ENCODE assay signal across 35 mouse cellular contexts in the genomic region with DNA sequence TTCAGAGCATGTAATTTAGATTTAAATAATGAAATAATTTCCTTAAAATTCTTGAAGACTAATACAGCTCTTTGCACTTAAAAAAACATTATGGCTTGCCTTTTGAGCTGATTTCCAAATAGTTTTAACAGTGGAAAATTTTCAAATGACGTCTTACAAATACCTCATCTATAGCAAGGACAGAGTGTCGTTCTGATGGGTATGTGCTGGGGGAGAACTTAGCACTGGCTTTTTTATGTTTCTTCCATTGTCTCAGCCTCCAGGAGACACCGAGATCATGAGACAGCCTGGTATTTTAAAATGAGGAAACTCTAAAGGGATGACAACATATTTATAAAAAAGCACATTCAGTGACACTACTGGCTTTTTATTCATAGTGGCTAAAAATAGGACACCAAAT.
"Had no signal": no experiment of that assay in that cellular context is flagged by ENCODE, and none has a peak within 500 bp of the region (broad histone marks: within the 10 kb centered on the region; RNA-seq: fewer than 3 reads in every experiment).

No protein-coding gene starts in this region.

- ATAC-seq: hindbrain, embryonic 16.5 days; hindbrain, postnatal 0 days; inflammation-experienced regulatory T-cells, adult 6 months; intestine, embryonic 15.5 days; intestine, embryonic 16.5 days; intestine, postnatal 0 days had no signal

- H3K9ac ChIP-seq: heart, embryonic 12.5 days; heart, embryonic 13.5 days; heart, embryonic 15.5 days; hindbrain, embryonic 12.5 days; hindbrain, embryonic 13.5 days; hindbrain, embryonic 14.5 days; hindbrain, embryonic 15.5 days; intestine, embryonic 15.5 days; kidney, embryonic 15.5 days had no signal

- H3K4me3 ChIP-seq: heart, embryonic 10.5 days; heart, embryonic 12.5 days; heart, embryonic 13.5 days; heart, embryonic 15.5 days; hindbrain, embryonic 10.5 days; hindbrain, embryonic 12.5 days; hindbrain, embryonic 13.5 days; hindbrain, embryonic 15.5 days; intestine, embryonic 15.5 days; kidney, embryonic 15.5 days; layer of hippocampus, adult 2 months had no signal

- H3K4me2 ChIP-seq: heart, embryonic 11.5 days; heart, embryonic 12.5 days; heart, embryonic 13.5 days; heart, embryonic 15.5 days; hindbrain, embryonic 12.5 days; hindbrain, embryonic 13.5 days; hindbrain, embryonic 14.5 days; hindbrain, embryonic 15.5 days; intestine, embryonic 15.5 days; kidney, embryonic 15.5 days had no signal

- H3K9me3 ChIP-seq: heart, embryonic 10.5 days; heart, embryonic 12.5 days; heart, embryonic 13.5 days; heart, embryonic 15.5 days; hindbrain, embryonic 10.5 days; hindbrain, embryonic 12.5 days; hindbrain, embryonic 13.5 days; hindbrain, embryonic 15.5 days; intestine, embryonic 15.5 days; kidney, embryonic 15.5 days had no signal

- DNase-seq: heart, postnatal 10 days; heart, postnatal 14 days; heart, postnatal 36 days; heart, postnatal 4 days; kidney, adult 11 months; kidney, adult 18-20 months; kidney, adult 2 months; kidney, adult 8-10 months; kidney, adult 9 months; kidney, postnatal 10 days; kidney, postnatal 14 days; kidney, postnatal 25 days; kidney, postnatal 36 days; kidney, postnatal 4 days; layer of hippocampus, adult 9-11 months; layer of hippocampus, postnatal 36 days had no signal

- H3K27ac ChIP-seq: heart, embryonic 10.5 days; heart, embryonic 13.5 days; heart, embryonic 15.5 days; hindbrain, embryonic 10.5 days; hindbrain, embryonic 12.5 days; hindbrain, embryonic 13.5 days; hindbrain, embryonic 14.5 days; hindbrain, embryonic 15.5 days; hindbrain, postnatal 0 days; intestine, embryonic 15.5 days; kidney, embryonic 15.5 days; kidney, postnatal 0 days; layer of hippocampus, adult 2 months had no signal

- H3K27me3 ChIP-seq: heart, embryonic 12.5 days; heart, embryonic 13.5 days; heart, embryonic 15.5 days; hindbrain, embryonic 12.5 days; hindbrain, embryonic 13.5 days; hindbrain, embryonic 15.5 days; intestine, embryonic 15.5 days; kidney, embryonic 15.5 days had no signal

- H3K4me1 ChIP-seq: heart, embryonic 10.5 days; heart, embryonic 12.5 days; heart, embryonic 13.5 days; heart, embryonic 15.5 days; hindbrain, embryonic 10.5 days; hindbrain, embryonic 12.5 days; hindbrain, embryonic 13.5 days; hindbrain, embryonic 15.5 days; intestine, embryonic 15.5 days; kidney, embryonic 15.5 days had no signal

- H3K36me3 ChIP-seq: heart, embryonic 10.5 days; heart, embryonic 12.5 days; heart, embryonic 13.5 days; heart, embryonic 15.5 days; hindbrain, embryonic 10.5 days; hindbrain, embryonic 12.5 days; hindbrain, embryonic 13.5 days; hindbrain, embryonic 15.5 days; intestine, embryonic 15.5 days; kidney, embryonic 15.5 days had no signal
